Mouse (Mus musculus) gastrocnemius, postnatal 14 days (tissue): ENCODE results near the gene Polr2m. TPM values are rescaled to one million over a fixed set of nuclear protein-coding genes. Genes with fewer than 3 reads are reported as not detected.

Experiments
- DNase-seq: peaks from one replicate; pipeline ENCODE4 v3.0.0; 2021; ENCODE audit warnings: mixed read lengths
- intact Hi-C: fragments of 180-260 bp; cut with DNase I; formaldehyde crosslinking; loops from one replicate; pipeline ENCODE4 v1.15.1; 2025; ENCODE audit warnings: low total_unique reads
- total RNA-seq, 2 experiments: library from RNA; stranded (reverse); gene quantifications; 2 replicates each; pipeline ENCODE4 v1.2.3; 2021

Gene Polr2m
- total RNA-seq, 2 experiments from 2014 or later: 175 to 183 TPM

GRCm38 (mm10) chr9:71479413-71479812 lies 6.3 kb downstream of the Polr2m start:
- intact Hi-C loops: no loop called here

GRCm38 (mm10) chr9:71478596-71478995 lies 7.1 kb downstream of the Polr2m start:
- intact Hi-C loops: no loop called here

More at GRCm38 (mm10) chr9:71479413-71479812, 6.3 kb downstream of the Polr2m start:
- DNase-seq: no peak

GRCm38 (mm10) chr9:71476601-71477000 lies 9.1 kb downstream of the Polr2m start:
- DNase-seq: no peak
- intact Hi-C loops: no loop called here

More at GRCm38 (mm10) chr9:71478596-71478995, 7.1 kb downstream of the Polr2m start:
- DNase-seq: no peak

GRCm38 (mm10) chr9:71475536-71475935 lies 10.2 kb downstream of the Polr2m start:
- no peak for DNase-seq

GRCm38 (mm10) chr9:71467434-71467833 lies 18.3 kb downstream of the Polr2m start:
- DNase-seq: no peak
- intact Hi-C loops: no loop called here

More at GRCm38 (mm10) chr9:71475536-71475935, 10.2 kb downstream of the Polr2m start:
- intact Hi-C loops: no loop called here

GRCm38 (mm10) chr9:71466111-71466510 lies 19.6 kb downstream of the Polr2m start:
- no peak for DNase-seq
- intact Hi-C loops: no loop called here

- intact Hi-C loops: no loop called here
- DNase-seq: no peak
Observed at GRCm38 (mm10) chr9:71463072-71463667, 22.6 kb downstream of the Polr2m start.

- no peak for DNase-seq
- intact Hi-C loops: no loop called here
Observed at GRCm38 (mm10) chr9:71456738-71457137, 29.0 kb downstream of the Polr2m start.

- intact Hi-C loops: no loop called here
- no peak for DNase-seq
Observed at GRCm38 (mm10) chr9:71453917-71454316, 31.8 kb downstream of the Polr2m start.

- intact Hi-C loops: no loop called here
Observed at GRCm38 (mm10) chr9:71453352-71453751, 32.4 kb downstream of the Polr2m start.

GRCm38 (mm10) chr9:71450626-71451025 lies 35.1 kb downstream of the Polr2m start:
- DNase-seq: no peak
- intact Hi-C loops: no loop called here

More at GRCm38 (mm10) chr9:71453352-71453751, 32.4 kb downstream of the Polr2m start:
- no peak for DNase-seq

- intact Hi-C loops: loop anchor here (10.0 kb wide), 2 partner anchors 93 to 233 kb away; partner anchors contain the start of gene Aldh1a2
- peak; percentile 58 for DNase-seq
Observed at GRCm38 (mm10) chr9:71447573-71447972, 38.2 kb downstream of the Polr2m start.

- no peak for DNase-seq
- intact Hi-C loops: loop anchor here (10.0 kb wide), 2 partner anchors 91 to 231 kb away; partner anchors contain the start of gene Aldh1a2
Observed at GRCm38 (mm10) chr9:71445308-71445707, 40.4 kb downstream of the Polr2m start.

- DNase-seq: no peak
- intact Hi-C loops: no loop called here
Observed at GRCm38 (mm10) chr9:71438146-71438545, 47.6 kb downstream of the Polr2m start.

Other genes with a start within 250 kb of the Polr2m start
- 1 to 10 TPM; 6.7 to 8.8 TPM for gene Myzap, start 106.4 kb upstream of the Polr2m start, total RNA-seq